33 mouse cellular contexts compared by ENCODE assay signal in genomic region chr4:82378050-82378449, GRCm38 (mm10).
"Had no signal": no experiment of that assay in that cellular context is flagged by ENCODE, and none has a peak within 500 bp of the region (broad histone marks: within the 10 kb centered on the region; RNA-seq: fewer than 3 reads in every experiment).

No protein-coding gene starts in this region.

- H3K27ac ChIP-seq: heart, embryonic 10.5 days; heart, embryonic 15.5 days; hindbrain, embryonic 10.5 days; hindbrain, embryonic 12.5 days; hindbrain, embryonic 13.5 days; hindbrain, embryonic 14.5 days; hindbrain, embryonic 15.5 days; hindbrain, postnatal 0 days; intestine, embryonic 15.5 days; kidney, embryonic 15.5 days; kidney, postnatal 0 days; layer of hippocampus, adult 2 months had no signal

- H3K27me3 ChIP-seq: heart, embryonic 12.5 days; heart, embryonic 15.5 days; hindbrain, embryonic 12.5 days; hindbrain, embryonic 13.5 days; hindbrain, embryonic 15.5 days; intestine, embryonic 15.5 days; kidney, embryonic 15.5 days had no signal

- DNase-seq: heart, postnatal 10 days; heart, postnatal 14 days; heart, postnatal 36 days; heart, postnatal 4 days; kidney, adult 11 months; kidney, adult 18-20 months; kidney, adult 2 months; kidney, adult 8-10 months; kidney, adult 9 months; kidney, postnatal 10 days; kidney, postnatal 14 days; kidney, postnatal 25 days; kidney, postnatal 36 days; kidney, postnatal 4 days; layer of hippocampus, adult 9-11 months; layer of hippocampus, postnatal 36 days had no signal

- H3K9me3 ChIP-seq: heart, embryonic 10.5 days; heart, embryonic 12.5 days; heart, embryonic 15.5 days; hindbrain, embryonic 10.5 days; hindbrain, embryonic 12.5 days; hindbrain, embryonic 13.5 days; hindbrain, embryonic 15.5 days; intestine, embryonic 15.5 days; kidney, embryonic 15.5 days had no signal

- H3K4me3 ChIP-seq: heart, embryonic 10.5 days; heart, embryonic 12.5 days; heart, embryonic 15.5 days; hindbrain, embryonic 10.5 days; hindbrain, embryonic 12.5 days; hindbrain, embryonic 13.5 days; hindbrain, embryonic 15.5 days; intestine, embryonic 15.5 days; kidney, embryonic 15.5 days; layer of hippocampus, adult 2 months had no signal

- H3K36me3 ChIP-seq: heart, embryonic 15.5 days; hindbrain, embryonic 10.5 days; hindbrain, embryonic 12.5 days; hindbrain, embryonic 15.5 days; intestine, embryonic 15.5 days; kidney, embryonic 15.5 days had no signal

- H3K4me2 ChIP-seq: heart, embryonic 12.5 days; heart, embryonic 15.5 days; hindbrain, embryonic 12.5 days; hindbrain, embryonic 13.5 days; hindbrain, embryonic 14.5 days; hindbrain, embryonic 15.5 days; intestine, embryonic 15.5 days; kidney, embryonic 15.5 days had no signal

- ATAC-seq: hindbrain, embryonic 16.5 days; hindbrain, postnatal 0 days; inflammation-experienced regulatory T-cells, adult 6 months; intestine, embryonic 15.5 days; intestine, embryonic 16.5 days; intestine, postnatal 0 days had no signal

- H3K4me1 ChIP-seq: heart, embryonic 10.5 days; hindbrain, embryonic 10.5 days; hindbrain, embryonic 12.5 days; hindbrain, embryonic 15.5 days; intestine, embryonic 15.5 days had no signal

- H3K9ac ChIP-seq: heart, embryonic 12.5 days; heart, embryonic 15.5 days; hindbrain, embryonic 12.5 days; hindbrain, embryonic 13.5 days; hindbrain, embryonic 14.5 days; hindbrain, embryonic 15.5 days; intestine, embryonic 15.5 days; kidney, embryonic 15.5 days had no signal
